Mouse (Mus musculus) subcutaneous adipose tissue, adult 2 months (tissue): ENCODE results near the gene Cd302. TPM values are rescaled to one million over a fixed set of nuclear protein-coding genes. Genes with fewer than 3 reads are reported as not detected.

Experiments used
- polyA plus RNA-seq: library from polyadenylated mRNA; depleted of rRNA; stranded (reverse); fragments of >200 nt; gene quantifications from 2 replicates; pipeline ENCODE4 v1.2.3, GENCODE M21; 2012; ENCODE audit warnings: low replicate concordance; rRNA removed

The Cd302 gene
- polyA plus RNA-seq = 49.8 and 128 TPM in 2 replicates

DNA sequence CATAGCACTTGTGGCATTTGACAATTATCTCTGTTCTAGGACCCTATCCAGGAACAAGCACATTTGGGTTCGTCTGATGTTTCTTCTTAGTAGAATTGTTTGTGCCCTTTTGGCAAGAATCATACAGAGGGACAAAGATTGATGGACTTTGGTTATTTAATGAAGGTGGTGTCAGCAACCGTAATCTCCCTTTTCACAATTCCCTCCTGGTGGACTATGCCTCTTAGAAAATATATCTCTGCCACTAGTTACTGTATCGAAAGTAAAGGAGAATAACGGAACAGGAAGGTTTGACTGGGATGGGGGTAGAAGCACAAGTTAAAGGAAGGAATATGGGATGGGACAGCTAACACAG is at the start of gene Cd302:
TSS of gene Cd302 (minus strand) at position 22 of the 355 bp plus-strand sequence.

DNA sequence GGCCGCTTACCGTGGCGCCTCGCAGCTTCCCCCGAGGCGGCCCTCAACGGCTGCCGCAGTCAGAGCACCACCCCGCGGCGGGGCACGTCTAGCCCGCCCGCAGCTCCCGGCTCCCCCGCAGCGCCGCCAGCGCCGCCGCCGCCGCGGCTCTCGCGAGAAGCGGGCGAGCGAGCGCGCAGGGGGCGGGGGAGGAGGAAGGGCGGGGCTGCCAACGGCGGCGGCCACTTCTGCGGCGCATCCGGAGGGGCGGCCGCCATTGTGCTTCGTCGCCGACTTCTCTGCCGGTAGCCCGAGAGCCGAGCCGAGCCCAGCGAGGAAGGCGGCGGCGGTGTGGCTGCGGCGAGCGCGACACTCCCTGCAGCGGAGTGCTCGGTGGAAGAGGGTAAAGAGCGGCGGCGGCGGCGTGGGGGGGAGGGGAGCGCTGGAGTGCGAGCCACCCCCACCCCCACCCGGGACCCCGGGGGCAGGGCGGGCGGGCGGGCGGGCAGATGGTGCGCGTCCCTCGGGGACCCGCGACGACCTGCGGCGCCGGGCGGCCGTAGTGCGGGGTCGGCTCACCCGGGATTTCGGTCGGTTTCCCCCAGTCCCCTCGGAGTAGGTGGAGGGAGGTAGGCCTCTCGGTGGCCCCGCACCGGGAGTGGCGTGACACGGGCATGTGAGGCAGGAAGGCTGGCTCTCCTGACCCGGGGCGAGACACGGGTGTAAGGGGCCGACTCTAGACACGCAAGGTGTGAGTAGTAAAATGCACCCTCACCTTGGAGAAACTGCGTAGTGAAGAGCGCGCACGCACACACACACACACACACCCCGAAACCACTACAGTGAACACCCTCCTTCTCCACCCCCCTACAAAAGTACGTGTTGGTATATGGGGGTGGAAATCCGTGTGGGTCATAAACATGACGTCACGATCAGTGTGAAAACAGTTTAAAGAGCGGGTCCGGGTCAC is 74.3 kb downstream of the Cd302 start, which contains the start of the genes Baz2b and March7:
TSS of gene Baz2b (minus strand) at position 137 of the 949 bp plus-strand sequence.
TSS of gene March7 (plus strand) at position 185 of the 949 bp plus-strand sequence.

Other genes with a start within 250 kb of the Cd302 start
- 16.7 and 26.8 TPM in 2 replicates for gene Baz2b, start 74.6 kb downstream of the Cd302 start, polyA plus RNA-seq
- gene March7, start 74.6 kb downstream of the Cd302 start, polyA plus RNA-seq = 13.8 and 16.4 TPM in 2 replicates
- 0.36 and 2.1 TPM in 2 replicates for gene Ly75, start 98.8 kb upstream of the Cd302 start, polyA plus RNA-seq